Mouse (Mus musculus): ENCODE results near the gene Dgat2. TPM values are rescaled to one million over a fixed set of nuclear protein-coding genes. Genes with fewer than 3 reads are reported as not detected.

Gene Dgat2
- polyA plus RNA-seq, 1 experiment from 2014 or later = 1,691 TPM

DNA sequence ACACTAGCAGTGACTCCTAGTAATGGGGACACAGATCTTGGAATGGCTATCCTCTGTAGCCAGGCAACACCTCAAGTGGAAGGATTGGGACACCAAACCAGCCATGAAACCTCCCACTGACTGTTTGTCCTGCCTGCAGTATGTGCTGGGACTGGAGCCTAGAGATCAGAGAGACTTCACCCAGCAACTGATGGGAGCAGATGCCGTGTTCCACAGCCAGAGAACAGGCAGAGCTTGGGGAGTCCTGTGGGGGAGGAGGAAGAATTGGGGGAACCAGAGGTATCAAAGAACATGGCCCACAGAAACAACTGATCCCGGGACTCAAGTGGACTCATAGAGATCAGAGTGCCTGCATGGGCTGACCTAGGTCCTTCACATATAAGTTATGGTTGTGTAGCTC lies 31.2 kb upstream of the Dgat2 start:
- H3K27ac ChIP-seq (ENCODE audit: low read depth, low read length) = peak overlapping the region; percentile 95
- no peaks in the 10 kb centered on the region for H3K9me3 ChIP-seq (ENCODE audit: control insufficient read depth)
- 89% methylated on average over 2 of the region's 2 CpGs for WGBS
- no peak for TF ChIP-seq CTCF (IDR thresholded peaks at IDR 0.05; ENCODE audit: low read depth)
- no peaks in the 10 kb centered on the region for H3K36me3 ChIP-seq (ENCODE audit: control insufficient read depth, insufficient read depth)
- H3K4me3 ChIP-seq (ENCODE audit: low read depth, low read length) = no peak overlapping the region
- H3K4me2 ChIP-seq (replicated peaks; ENCODE audit: low read depth) = no peak overlapping the region
- H3K4me1 ChIP-seq (replicated peaks; ENCODE audit: control insufficient read depth, insufficient read depth, low read length) = no peaks in the 10 kb centered on the region; the same call in 1 of the 2 replicates
- no peak for ATAC-seq
- H3K9ac ChIP-seq (ENCODE audit: low read depth, low read length) = no peak overlapping the region
- no peaks in the 10 kb centered on the region for H3K27me3 ChIP-seq (replicated peaks; ENCODE audit: control insufficient read depth, insufficient read depth, low read length)

DNA sequence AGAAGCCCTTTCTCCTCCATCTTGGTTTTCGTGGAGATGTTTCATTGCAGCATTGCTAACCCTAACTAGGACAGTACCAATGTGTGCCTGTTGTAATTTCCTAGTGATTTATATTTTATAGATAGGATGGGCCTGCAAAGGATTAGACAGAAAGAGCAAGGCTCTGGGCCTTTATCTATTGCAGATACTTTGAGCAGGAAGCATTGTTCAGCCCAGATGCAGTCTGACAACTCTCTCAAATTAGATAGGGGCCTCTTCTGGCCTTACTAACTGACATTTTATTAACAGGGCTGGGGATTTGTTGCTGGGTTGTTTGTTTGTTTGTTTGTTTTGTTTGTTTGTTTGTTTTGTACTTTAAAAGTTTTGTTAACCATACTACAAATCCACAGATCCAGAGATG lies 30.5 kb upstream of the Dgat2 start:
- ATAC-seq = no peak
- H3K27ac ChIP-seq (ENCODE audit: low read depth, low read length) = no peak overlapping the region
- H3K36me3 ChIP-seq (ENCODE audit: control insufficient read depth, insufficient read depth) = no peaks in the 10 kb centered on the region
- H3K9me3 ChIP-seq (ENCODE audit: control insufficient read depth) = no peaks in the 10 kb centered on the region
- WGBS = 95% methylated on average over 1 of the region's 1 CpGs
- H3K4me1 ChIP-seq (replicated peaks; ENCODE audit: control insufficient read depth, insufficient read depth, low read length) = no peaks in the 10 kb centered on the region; the same call in 1 of the 2 replicates
- no peak overlapping the region for H3K4me3 ChIP-seq (ENCODE audit: low read depth, low read length)
- H3K4me2 ChIP-seq (replicated peaks; ENCODE audit: low read depth) = no peak overlapping the region
- H3K27me3 ChIP-seq (replicated peaks; ENCODE audit: control insufficient read depth, insufficient read depth, low read length) = no peaks in the 10 kb centered on the region
- no peak for TF ChIP-seq CTCF (IDR thresholded peaks at IDR 0.05; ENCODE audit: low read depth)
- H3K9ac ChIP-seq (ENCODE audit: low read depth, low read length) = no peak overlapping the region

DNA sequence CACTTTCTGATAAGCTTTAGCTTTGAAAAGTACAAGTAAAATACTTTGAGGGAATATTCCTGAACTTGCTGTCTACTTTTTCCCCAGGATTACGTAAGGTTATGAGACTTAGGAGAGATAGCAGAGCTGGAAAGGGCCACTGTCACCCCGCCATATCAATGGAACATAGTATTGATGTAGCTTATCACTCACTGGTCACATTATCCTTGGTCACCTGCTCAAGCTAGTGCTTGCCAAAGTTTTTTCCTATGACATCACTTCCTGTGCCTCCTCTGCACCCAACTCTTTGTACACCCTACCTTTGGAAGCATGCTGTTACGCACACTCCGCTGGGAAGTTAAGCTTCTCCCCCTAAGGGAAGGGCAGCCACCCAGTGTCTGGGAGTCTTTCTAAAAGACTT lies 26.2 kb upstream of the Dgat2 start:
- Histone ChIP-seq H3K27me3 (replicated peaks; ENCODE audit: control insufficient read depth, insufficient read depth, low read length) (no peaks in the 10 kb centered on the region), H3K9ac (ENCODE audit: low read depth, low read length) (no peak overlapping the region), H3K4me1 (replicated peaks; ENCODE audit: control insufficient read depth, insufficient read depth, low read length) (peaks cover 11% of the 10 kb centered on the region; the same call in 1 of the 2 replicates), H3K4me2 (replicated peaks; ENCODE audit: low read depth) (no peak overlapping the region), H3K27ac (ENCODE audit: low read depth, low read length) (peak overlapping the region; percentile 76), H3K9me3 (ENCODE audit: control insufficient read depth) (no peaks in the 10 kb centered on the region), H3K4me3 (ENCODE audit: low read depth, low read length) (no peak overlapping the region), H3K36me3 (ENCODE audit: control insufficient read depth, insufficient read depth) (no peaks in the 10 kb centered on the region)
- ATAC-seq = peak; percentile 78
- 54% methylated on average over 4 of the region's 4 CpGs for whole genome bisulfite sequencing
- no peak for TF ChIP-seq CTCF (IDR thresholded peaks at IDR 0.05; ENCODE audit: low read depth)

DNA sequence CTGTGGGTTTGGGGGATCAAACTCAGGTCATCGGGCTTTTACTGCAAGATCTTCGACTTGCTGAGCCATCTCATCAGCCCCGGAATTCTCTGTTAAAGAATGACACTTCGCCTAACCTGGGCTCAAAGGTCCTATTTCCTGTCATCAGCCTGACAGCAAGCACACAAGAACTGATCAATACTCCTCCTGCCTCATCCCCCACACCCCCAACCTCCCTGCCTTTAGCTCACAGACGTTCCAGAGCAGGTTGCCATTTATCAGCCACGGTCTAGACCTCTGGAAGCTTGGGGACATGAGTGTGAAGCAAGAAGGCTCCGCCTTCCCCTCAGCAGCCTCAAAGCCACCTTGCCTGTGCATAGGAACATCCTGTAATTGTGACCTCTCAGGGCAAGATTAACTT lies 23.8 kb upstream of the Dgat2 start:
- 48% methylated on average over 7 of the region's 7 CpGs for WGBS
- H3K27ac ChIP-seq (ENCODE audit: low read depth, low read length) = peak overlapping the region; percentile 76
- H3K9me3 ChIP-seq (ENCODE audit: control insufficient read depth) = no peaks in the 10 kb centered on the region
- peak; percentile 62 for ATAC-seq
- TF ChIP-seq CTCF (IDR thresholded peaks at IDR 0.05; ENCODE audit: low read depth) = no peak
- no peak overlapping the region for H3K4me2 ChIP-seq (replicated peaks; ENCODE audit: low read depth)
- H3K9ac ChIP-seq (ENCODE audit: low read depth, low read length) = no peak overlapping the region
- no peaks in the 10 kb centered on the region for H3K36me3 ChIP-seq (ENCODE audit: control insufficient read depth, insufficient read depth)
- no peaks in the 10 kb centered on the region for H3K27me3 ChIP-seq (replicated peaks; ENCODE audit: control insufficient read depth, insufficient read depth, low read length)
- no peak overlapping the region for H3K4me3 ChIP-seq (ENCODE audit: low read depth, low read length)
- H3K4me1 ChIP-seq (replicated peaks; ENCODE audit: control insufficient read depth, insufficient read depth, low read length) = peaks cover 17% of the 10 kb centered on the region; the same call in 1 of the 2 replicates

DNA sequence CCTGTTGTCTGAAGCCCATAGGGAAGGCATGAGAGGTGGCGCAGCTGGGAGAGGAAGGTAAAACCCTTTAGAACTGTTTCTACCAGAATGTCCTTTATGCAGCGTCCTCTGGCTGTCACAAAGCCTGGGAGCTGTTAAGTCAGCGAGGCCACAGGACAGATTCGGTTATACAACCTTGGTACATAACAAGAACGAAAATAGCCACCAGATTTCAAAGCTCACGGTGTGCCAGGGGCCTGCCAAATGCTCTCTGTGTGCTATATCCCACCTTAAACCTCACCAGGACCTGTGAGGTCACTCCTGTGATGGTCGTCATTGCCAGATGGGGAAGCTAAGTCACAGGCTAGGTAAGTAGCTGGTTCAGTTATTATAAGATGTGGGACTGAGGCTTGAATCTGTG lies 19.6 kb upstream of the Dgat2 start:
- no peak overlapping the region for H3K4me2 ChIP-seq (replicated peaks; ENCODE audit: low read depth)
- ATAC-seq = no peak
- TF ChIP-seq CTCF (IDR thresholded peaks at IDR 0.05; ENCODE audit: low read depth) = no peak
- no peaks in the 10 kb centered on the region for H3K27me3 ChIP-seq (replicated peaks; ENCODE audit: control insufficient read depth, insufficient read depth, low read length)
- 78% methylated on average over 7 of the region's 7 CpGs for WGBS
- no peaks in the 10 kb centered on the region for H3K9me3 ChIP-seq (ENCODE audit: control insufficient read depth)
- no peak overlapping the region for H3K9ac ChIP-seq (ENCODE audit: low read depth, low read length)
- no peak overlapping the region for H3K27ac ChIP-seq (ENCODE audit: low read depth, low read length)
- no peaks in the 10 kb centered on the region for H3K36me3 ChIP-seq (ENCODE audit: control insufficient read depth, insufficient read depth)
- no peak overlapping the region for H3K4me3 ChIP-seq (ENCODE audit: low read depth, low read length)
- peaks cover 17% of the 10 kb centered on the region; the same call in 1 of the 2 replicates for H3K4me1 ChIP-seq (replicated peaks; ENCODE audit: control insufficient read depth, insufficient read depth, low read length)

DNA sequence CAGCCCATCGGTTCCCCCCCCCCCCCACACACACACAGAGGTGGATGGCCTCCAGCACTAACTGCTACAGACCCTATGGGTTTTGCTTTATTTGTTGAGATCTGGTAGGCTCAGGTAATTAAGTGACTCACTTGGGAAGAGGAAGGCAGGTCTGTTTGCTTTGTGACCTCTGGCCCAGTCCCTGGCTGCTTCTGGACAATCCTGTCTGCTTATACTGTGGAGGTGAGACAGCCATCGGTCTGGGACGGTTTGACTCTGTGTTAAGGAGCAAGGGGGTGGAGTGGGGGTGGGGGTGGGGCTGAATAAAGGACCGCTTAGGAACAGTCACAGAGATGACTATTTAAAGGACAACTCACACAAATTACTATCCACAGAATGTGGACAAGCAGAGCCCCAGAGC lies 17.8 kb upstream of the Dgat2 start:
- 28% methylated on average over 4 of the region's 4 CpGs for WGBS
- Histone ChIP-seq H3K27ac (ENCODE audit: low read depth, low read length) (no peak overlapping the region), H3K4me1 (replicated peaks; ENCODE audit: control insufficient read depth, insufficient read depth, low read length) (peaks cover 15% of the 10 kb centered on the region; the same call in 1 of the 2 replicates), H3K9me3 (ENCODE audit: control insufficient read depth) (no peaks in the 10 kb centered on the region), H3K9ac (ENCODE audit: low read depth, low read length) (no peak overlapping the region), H3K27me3 (replicated peaks; ENCODE audit: control insufficient read depth, insufficient read depth, low read length) (no peaks in the 10 kb centered on the region), H3K4me3 (ENCODE audit: low read depth, low read length) (no peak overlapping the region), H3K36me3 (ENCODE audit: control insufficient read depth, insufficient read depth) (no peaks in the 10 kb centered on the region), H3K4me2 (replicated peaks; ENCODE audit: low read depth) (no peak overlapping the region)
- ATAC-seq = peak; percentile 74
- TF ChIP-seq CTCF (IDR thresholded peaks at IDR 0.05; ENCODE audit: low read depth) = no peak

All from intestine, postnatal 0 days (tissue).